Mouse (Mus musculus): ENCODE data around the gene Haus4.

Gene Haus4

DNA sequence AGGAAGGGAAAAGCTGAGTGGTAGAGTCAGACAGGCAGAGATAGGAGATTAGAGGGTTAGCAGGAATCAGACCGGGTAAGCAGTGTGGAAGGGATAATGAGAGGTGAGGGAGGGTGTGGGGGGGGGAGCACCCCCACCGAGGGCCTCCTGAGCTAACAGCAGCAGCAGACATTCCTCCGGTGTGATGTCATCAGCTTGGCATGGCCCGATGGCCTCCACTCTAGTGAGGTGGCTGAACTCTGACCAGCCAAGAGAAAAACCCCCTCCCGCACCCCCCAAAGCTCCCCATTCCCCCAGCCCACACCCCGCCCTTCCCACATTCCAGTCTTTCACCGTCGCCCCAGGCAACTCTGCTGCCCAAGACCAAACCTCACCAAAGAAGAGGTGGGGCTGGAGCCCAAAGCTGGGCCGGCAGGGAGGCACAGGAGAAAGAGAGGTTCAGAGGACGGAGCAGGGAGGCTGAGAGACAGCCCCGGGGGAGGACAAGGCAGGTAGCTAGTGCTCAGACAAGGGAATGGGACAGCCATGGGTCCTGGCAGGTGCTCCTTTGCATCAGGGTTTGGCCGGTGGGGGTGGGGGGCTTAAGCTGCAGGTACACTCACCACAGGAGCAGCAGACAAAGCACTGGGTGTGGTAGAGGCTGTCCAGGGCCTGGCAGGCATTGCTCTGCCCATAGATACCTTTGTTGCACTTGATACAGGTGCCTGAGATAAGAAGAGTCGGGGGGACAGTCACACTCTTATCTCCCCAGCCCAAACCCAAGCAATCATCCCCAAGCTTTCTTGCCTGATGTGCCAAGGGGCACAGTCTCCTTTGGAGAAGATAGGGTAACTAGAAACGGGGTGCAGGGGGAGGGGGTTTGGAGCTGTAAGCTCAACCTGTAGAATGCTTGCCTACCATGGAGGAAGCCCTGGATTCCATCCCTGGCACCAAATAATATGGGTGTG is 18.6 kb upstream of the Haus4 start:
- no peak for DNase-seq (ENCODE audit: low spot score in 2 of 2)

DNA sequence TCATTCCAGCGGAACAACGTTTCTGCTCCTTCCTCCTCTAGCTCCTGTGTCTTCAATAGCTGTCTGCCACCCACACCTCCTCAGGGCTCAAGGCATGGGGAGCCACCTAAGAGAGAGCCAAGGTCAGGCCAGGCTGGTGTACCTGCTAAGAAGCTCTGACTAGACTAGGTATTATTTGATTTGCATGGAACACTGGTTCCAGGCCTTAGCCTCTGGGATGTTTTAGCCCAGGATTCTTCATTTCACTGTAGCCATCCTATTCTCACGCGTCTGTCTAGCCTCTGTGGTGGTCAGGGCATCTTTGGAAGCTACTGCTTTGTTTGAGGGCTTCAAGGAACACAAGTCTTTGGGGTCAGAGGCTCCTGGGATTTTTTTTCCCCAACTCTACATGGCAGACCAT is 17.7 kb upstream of the Haus4 start:
- DNase-seq (ENCODE audit: low spot score in 2 of 2): no peak

GRCm38 (mm10) chr14:54569451-54570392 is 15.3 kb upstream of the Haus4 start:
- DNase-seq (ENCODE audit: low spot score in 2 of 2): no peak

GRCm38 (mm10) chr14:54568694-54569414 is 14.4 kb upstream of the Haus4 start:
- DNase-seq (ENCODE audit: low spot score in 2 of 2): peak; percentile 40 to 65

GRCm38 (mm10) chr14:54560527-54561242 is 6.3 kb upstream of the Haus4 start:
- no peak for DNase-seq (ENCODE audit: low spot score in 2 of 2)

GRCm38 (mm10) chr14:54557330-54557729 is 2.9 kb upstream of the Haus4 start:
- DNase-seq (ENCODE audit: low spot score in 2 of 2): no peak

DNA sequence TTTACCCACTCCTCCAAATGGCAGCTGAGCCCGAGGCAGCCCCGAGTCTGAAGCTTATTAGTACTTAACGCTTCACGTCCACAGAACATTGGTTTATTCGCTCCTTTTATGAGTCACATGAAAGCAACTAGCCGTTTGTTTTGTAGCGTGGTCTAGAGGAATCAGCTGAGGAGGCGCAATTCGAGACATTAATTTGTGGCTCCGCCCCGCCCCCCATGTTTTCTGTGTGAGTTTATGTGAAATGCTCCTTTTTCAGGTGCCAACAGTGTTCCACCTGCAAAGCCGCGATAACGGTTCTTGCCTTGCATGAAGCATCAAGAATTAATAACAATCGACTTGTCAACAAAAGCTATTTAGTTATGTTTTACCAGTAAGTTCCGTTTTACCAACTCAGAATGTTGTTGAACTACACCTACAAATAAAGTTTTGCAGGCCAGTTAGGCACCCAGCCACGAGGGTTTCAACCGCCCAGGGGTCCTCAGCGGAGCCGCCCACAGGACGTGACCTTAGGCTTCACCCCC is 902 bp downstream of the Haus4 start:
- peak in 1 of 2 experiments; percentile 43 for DNase-seq (ENCODE audit: low spot score in 2 of 2)

GRCm38 (mm10) chr14:54544703-54545102 is 9.7 kb downstream of the Haus4 start:
- no peak for DNase-seq (ENCODE audit: low spot score in 2 of 2)

DNA sequence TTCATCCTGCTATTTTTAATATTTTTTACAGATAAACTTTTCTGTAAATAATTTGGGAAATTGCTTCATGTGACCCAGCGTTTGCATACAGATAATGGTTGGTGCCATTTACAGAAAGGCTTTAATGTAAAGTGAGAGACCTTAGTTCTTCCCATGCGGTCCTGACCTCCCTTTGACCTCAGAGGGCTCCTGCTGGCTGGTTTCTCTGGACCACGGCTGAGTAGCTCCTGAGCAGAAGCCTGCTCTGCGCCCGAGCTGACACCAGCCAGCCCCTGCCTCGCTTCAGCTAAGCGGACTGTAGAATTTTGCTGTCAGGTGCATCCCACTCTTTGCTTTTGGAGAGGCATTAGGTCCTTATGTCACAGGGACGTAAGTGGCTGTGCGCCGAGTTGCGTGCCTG is 13.6 kb downstream of the Haus4 start:
- DNase-seq (ENCODE audit: low spot score in 2 of 2): no peak

DNA sequence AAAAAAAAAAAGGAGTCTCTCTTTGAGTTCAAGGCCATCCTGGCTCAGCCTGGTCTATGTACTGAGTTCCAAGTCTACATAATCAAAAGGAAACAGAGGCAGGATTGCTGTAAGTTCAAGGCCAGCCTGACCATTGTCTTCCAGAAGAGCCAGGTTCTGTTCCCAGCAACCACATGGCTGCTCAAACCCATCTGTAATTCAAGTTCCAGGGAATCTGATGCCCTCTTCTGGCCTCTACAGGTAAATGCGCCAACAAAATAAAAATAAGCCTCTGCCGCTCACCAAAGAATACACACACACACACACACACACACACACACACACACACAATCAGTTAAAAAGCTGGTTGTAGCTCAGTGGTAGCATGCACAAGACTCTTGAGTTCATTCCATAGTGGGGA is 15.8 kb downstream of the Haus4 start:
- DNase-seq (ENCODE audit: low spot score in 2 of 2): no peak

GRCm38 (mm10) chr14:54528446-54529111 is 25.8 kb downstream of the Haus4 start:
- DNase-seq (ENCODE audit: low spot score in 2 of 2): peak; percentile 63 to 69

DNA sequence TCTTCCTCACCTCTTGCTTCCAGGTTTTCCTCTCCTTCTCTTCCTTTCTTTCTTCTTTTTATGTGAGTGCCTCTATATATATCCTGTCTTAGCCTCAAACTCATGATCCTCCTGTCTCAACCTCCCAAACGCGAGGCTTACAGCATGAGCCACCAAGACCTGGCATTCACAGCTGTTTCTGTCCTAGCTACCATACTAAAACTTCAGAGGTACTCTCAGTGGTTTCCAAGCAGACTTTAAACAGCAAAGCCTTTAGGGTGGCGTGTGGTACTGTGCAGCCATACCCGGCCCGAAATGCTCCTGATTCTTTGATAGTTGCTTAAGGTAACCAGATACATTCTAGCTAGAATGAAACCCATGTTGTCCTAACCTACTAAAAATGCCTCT is 26.4 kb downstream of the Haus4 start:
- no peak for DNase-seq (ENCODE audit: low spot score in 2 of 2)

DNA sequence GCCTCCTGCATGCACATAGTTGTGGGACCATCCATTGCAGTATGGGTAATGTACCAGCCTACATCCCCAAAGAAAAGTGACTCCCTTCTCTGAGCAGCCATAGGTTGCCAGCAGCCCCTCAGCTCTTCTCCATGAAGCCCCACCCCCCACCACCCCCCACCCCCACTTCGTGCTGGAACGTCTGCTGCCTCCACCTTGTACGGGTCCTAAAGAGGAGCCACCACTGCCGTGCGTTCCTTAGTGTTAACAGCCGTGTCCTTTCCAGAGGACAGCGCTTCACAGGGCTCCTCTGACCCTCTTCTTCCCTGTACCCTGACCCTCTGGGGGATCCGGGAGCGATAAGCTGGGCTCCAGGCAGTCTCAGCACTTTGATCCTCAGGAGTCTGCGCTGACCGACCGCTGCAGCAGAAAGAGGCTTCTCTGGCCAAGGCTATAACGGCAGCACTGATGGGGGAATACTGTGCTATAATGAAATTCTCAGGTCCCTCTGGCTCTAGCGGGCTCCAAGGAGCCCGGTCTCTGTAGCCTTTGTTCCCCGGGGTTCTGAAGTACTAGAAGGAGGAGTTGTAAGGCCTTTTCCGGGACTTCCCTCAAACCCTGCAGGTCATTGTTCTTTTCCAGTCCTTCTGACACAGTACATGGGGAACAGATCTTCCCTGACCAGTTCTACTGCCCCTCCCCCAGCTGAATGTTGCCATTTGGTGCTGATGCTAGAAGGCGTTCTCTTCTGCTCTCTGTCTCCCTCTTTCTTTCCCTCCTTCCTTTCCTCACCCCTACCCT is 27.0 kb downstream of the Haus4 start:
- no peak for DNase-seq (ENCODE audit: low spot score in 2 of 2)

- DNase-seq (ENCODE audit: low spot score in 2 of 2): no peak
These were observed 30.8 kb downstream of the Haus4 start for GRCm38 (mm10) chr14:54523600-54523999.

DNA sequence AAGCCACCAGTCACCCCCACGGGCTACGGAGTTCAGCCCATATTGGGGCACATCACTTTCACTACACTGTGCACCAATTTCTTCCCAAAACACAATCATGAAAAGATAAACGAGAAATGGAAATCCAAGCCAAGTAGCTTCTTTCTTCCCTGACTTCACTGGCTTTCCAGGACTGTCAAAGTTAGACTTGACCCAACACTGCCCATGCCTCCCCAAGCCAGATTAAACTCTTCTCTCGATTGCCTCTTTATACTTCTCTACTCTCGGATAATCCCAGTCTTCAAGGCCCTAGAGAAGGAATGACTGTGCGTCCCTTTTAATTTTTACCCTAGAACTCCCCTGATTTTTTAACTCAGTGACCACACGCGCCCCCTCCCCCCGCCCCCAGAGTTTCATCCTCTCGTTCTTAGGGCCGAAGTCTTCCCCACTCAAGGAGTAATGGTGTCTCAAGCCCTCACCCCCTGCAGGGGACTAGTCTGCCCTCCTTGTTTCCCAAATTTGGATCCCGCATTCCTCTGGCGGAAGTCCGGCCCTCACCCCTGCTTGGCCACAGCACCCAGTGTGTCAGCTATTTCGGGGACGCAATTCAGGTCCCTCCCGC is 37.6 kb downstream of the Haus4 start:
- DNase-seq (ENCODE audit: low spot score in 2 of 2): no peak

DNA sequence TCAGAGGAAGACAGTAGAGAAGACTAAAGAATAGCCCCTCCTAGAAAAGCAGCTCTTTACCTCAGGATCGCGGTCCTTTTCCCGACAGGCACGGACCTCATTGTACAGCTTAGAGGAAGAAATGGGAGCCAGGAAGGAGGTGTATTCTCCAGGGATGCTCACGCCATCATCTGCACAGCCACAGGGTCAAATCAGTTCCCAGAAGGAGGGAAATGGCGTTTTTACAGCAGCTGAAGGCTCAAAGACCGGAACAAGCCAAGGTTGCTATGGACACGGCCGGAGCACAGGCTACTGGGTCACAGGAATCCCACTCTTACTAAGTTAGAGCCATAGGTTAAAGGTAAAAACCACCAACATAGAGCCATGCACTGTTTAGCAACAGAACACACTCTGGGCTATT is 44.6 kb downstream of the Haus4 start:
- DNase-seq (ENCODE audit: low spot score in 2 of 2): no peak

DNA sequence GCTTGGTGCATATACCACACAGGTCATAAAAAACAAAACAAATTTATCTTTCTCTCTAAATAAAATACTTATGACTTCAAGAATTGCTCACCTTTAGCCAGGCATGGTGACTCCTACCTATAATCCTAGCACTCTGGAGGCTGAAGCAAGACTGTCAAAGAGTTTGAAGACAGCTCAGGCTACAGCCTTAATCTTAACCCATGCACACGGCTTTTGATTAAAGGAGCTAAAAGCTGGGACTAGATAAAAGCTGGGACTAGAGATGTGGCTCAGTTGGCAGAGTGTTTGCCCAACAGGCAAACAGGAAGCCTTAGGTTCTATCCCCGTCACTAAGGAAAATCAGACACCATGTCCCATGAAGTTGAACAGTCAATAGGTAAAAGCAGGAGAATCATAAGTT is 51.3 kb downstream of the Haus4 start:
- DNase-seq (ENCODE audit: low spot score in 2 of 2): no peak

GRCm38 (mm10) chr14:54501365-54501764 is 53.1 kb downstream of the Haus4 start:
- no peak for DNase-seq (ENCODE audit: low spot score in 2 of 2)

DNA sequence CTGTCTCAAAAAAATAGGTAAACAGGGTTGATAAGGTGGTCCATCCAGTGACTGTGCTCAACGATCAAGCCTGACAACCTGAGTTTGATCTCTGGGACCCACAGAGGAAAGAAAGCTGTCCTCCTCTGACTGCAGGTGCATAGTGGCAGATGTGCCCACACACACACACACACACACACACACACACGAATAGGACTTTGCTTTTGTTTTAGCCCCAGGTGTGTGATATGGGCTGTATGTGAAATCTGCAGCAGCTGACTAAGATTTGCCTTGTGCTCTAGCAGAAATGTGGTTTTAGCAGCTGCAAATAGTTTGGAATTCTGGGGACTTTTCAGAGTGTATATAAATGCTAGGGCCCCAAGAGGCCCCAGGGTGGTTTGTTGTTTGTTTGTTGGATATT is 55.1 kb downstream of the Haus4 start:
- DNase-seq (ENCODE audit: low spot score in 2 of 2): no peak

Measured in spleen, postnatal 36 days (tissue).